Mouse (Mus musculus) liver, embryonic 14.5 days (tissue): ENCODE results near the gene Gfod1.

Source experiments
- CTCF ChIP-seq: IDR thresholded peaks from 2 replicates; pipeline ENCODE4 v1.5.1; 2016; ENCODE audit warnings: antibody characterized with exemption, low read depth, control low read depth
- EP300 ChIP-seq: IDR thresholded peaks from 2 replicates; pipeline ENCODE4 v1.6.1; 2016; ENCODE audit warnings: antibody characterized with exemption, low read depth

GRCm38 (mm10) chr13:43263646-43264045, 40.3 kb downstream of the Gfod1 start:
- TF ChIP-seq EP300 (no peak), CTCF (no peak)
